Mouse (Mus musculus): ENCODE measurements around the gene C2cd5. TPM values are rescaled to one million over a fixed set of nuclear protein-coding genes. Genes with fewer than 3 reads are reported as not detected.
A peak's percentile ranks its signal among the peaks of the same experiment; 100 is the strongest.
"Not testable (repeated sequence)": the region's sequence is repeated elsewhere in the genome, so short reads cannot be mapped to it uniquely, and the experiment has no call there.

C2cd5 gene
- polyA plus RNA-seq, 1 experiment = 16.0 TPM

DNA sequence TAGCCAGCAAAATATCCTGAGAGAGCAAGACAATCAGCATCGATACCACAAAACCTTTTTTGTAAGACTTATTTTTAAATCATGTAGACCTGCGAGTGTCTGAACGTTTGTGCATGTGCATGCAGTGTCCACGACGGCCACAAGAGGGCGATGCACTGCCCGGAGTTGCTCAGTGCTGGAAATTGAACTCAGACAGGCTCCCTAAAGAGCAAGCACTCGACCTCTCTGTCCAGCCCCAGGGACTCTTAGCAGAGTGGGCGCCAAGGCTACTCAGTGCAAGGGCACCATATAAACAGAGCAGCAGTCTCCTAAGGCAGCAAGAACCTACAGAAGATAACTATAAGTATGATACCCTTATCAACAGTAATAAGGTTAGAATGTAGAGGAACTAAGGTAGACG lies 111.2 kb downstream of the C2cd5 start:
- Histone ChIP-seq H3K4me1 (ENCODE audit: control insufficient read depth, insufficient read depth, insufficient read length) (peaks cover 6% of the 10 kb centered on the region; the same call in 1 of the 2 replicates), H3K4me3 (ENCODE audit: extremely low read depth, insufficient read depth, insufficient read length) (no peak overlapping the region), H3K27me3 (ENCODE audit: control insufficient read depth, insufficient read depth, low read length) (no peaks in the 10 kb centered on the region), H3K27ac (ENCODE audit: insufficient read depth, low read length) (no peak overlapping the region), H3K36me3 (ENCODE audit: control insufficient read depth, insufficient read depth, low read length) (no peaks in the 10 kb centered on the region)
- TF ChIP-seq POLR2A (IDR thresholded peaks at IDR 0.05; ENCODE audit: low read depth, low read length) (no peak), CTCF (IDR thresholded peaks at IDR 0.05; ENCODE audit: extremely low read depth, insufficient read depth, insufficient read length, insufficient replicate concordance) (peak; percentile 91)
- DNase-seq (ENCODE audit: low read depth in 1 of 2, low spot score in 2 of 2) = peak; percentile 18 to 70
- WGBS = 17% methylated on average over 10 of the region's 10 CpGs

DNA sequence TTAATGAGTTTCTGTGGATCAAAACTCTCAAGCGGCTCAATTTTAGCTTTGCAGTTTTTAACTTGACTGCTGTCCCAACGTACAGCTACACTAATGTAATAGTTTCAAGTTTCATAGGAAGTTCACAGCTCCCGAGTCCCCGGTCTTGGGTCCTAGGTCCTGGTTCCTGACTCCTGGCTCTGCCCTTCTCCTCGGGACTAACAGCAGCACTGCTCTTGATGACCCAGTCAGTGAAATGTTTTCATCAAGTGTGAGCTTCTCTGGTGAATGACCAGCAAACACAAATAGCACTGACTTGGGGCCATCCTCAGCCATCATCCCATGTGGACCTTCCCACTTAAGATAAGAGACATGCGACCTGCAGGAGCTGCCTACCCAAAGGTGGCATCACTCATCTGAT lies 111.7 kb downstream of the C2cd5 start:
- Histone ChIP-seq H3K27me3 (ENCODE audit: control insufficient read depth, insufficient read depth, low read length) (no peaks in the 10 kb centered on the region), H3K27ac (ENCODE audit: insufficient read depth, low read length) (no peak overlapping the region), H3K36me3 (ENCODE audit: control insufficient read depth, insufficient read depth, low read length) (no peaks in the 10 kb centered on the region), H3K4me1 (ENCODE audit: control insufficient read depth, insufficient read depth, insufficient read length) (peaks cover 6% of the 10 kb centered on the region; the same call in 1 of the 2 replicates), H3K4me3 (ENCODE audit: extremely low read depth, insufficient read depth, insufficient read length) (no peak overlapping the region)
- TF ChIP-seq CTCF (IDR thresholded peaks at IDR 0.05; ENCODE audit: extremely low read depth, insufficient read depth, insufficient read length, insufficient replicate concordance) (no peak), POLR2A (IDR thresholded peaks at IDR 0.05; ENCODE audit: low read depth, low read length) (no peak)
- no peak for DNase-seq (ENCODE audit: low read depth in 1 of 2, low spot score in 2 of 2)
- 71% methylated on average over 6 of the region's 6 CpGs for WGBS

GRCm38 (mm10) chr6:142987616-142988015 lies 112.3 kb downstream of the C2cd5 start:
- Histone ChIP-seq H3K4me3 (ENCODE audit: extremely low read depth, insufficient read depth, insufficient read length) (no peak overlapping the region), H3K4me1 (ENCODE audit: control insufficient read depth, insufficient read depth, insufficient read length) (peaks cover 6% of the 10 kb centered on the region; the same call in 1 of the 2 replicates), H3K27me3 (ENCODE audit: control insufficient read depth, insufficient read depth, low read length) (no peaks in the 10 kb centered on the region), H3K27ac (ENCODE audit: insufficient read depth, low read length) (no peak overlapping the region), H3K36me3 (ENCODE audit: control insufficient read depth, insufficient read depth, low read length) (no peaks in the 10 kb centered on the region)
- WGBS = 63% methylated on average over 6 of the region's 6 CpGs
- no peak for DNase-seq (ENCODE audit: low read depth in 1 of 2, low spot score in 2 of 2)
- TF ChIP-seq CTCF (IDR thresholded peaks at IDR 0.05; ENCODE audit: extremely low read depth, insufficient read depth, insufficient read length, insufficient replicate concordance) (no peak), POLR2A (IDR thresholded peaks at IDR 0.05; ENCODE audit: low read depth, low read length) (no peak)

DNA sequence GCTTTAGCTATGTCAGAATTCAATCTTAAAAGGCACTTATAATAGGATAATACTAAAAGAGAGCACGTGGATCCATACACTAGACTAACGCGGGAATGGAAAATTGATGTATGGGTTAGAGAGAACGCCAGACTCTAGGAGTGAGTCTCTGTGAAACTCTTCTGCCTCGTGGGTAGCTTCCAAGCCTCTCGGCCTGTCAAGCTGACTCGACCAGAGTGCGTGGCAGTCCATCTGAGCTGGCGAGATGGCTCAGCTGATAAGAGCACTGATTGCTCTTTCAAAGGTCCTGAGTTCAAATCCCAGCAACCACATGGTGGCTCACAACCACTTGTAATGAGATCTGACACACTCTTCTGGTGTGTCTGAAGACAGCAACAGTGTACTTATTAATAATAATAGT lies 113.2 kb downstream of the C2cd5 start:
- not testable (repeated sequence) for H3K4me1 ChIP-seq (ENCODE audit: control insufficient read depth, insufficient read depth, insufficient read length); H3K27ac ChIP-seq (ENCODE audit: insufficient read depth, low read length); H3K36me3 ChIP-seq (ENCODE audit: control insufficient read depth, insufficient read depth, low read length); DNase-seq (ENCODE audit: low read depth in 1 of 2, low spot score in 2 of 2); H3K27me3 ChIP-seq (ENCODE audit: control insufficient read depth, insufficient read depth, low read length); H3K4me3 ChIP-seq (ENCODE audit: extremely low read depth, insufficient read depth, insufficient read length)
- WGBS = 82% methylated on average over 9 of the region's 9 CpGs

DNA sequence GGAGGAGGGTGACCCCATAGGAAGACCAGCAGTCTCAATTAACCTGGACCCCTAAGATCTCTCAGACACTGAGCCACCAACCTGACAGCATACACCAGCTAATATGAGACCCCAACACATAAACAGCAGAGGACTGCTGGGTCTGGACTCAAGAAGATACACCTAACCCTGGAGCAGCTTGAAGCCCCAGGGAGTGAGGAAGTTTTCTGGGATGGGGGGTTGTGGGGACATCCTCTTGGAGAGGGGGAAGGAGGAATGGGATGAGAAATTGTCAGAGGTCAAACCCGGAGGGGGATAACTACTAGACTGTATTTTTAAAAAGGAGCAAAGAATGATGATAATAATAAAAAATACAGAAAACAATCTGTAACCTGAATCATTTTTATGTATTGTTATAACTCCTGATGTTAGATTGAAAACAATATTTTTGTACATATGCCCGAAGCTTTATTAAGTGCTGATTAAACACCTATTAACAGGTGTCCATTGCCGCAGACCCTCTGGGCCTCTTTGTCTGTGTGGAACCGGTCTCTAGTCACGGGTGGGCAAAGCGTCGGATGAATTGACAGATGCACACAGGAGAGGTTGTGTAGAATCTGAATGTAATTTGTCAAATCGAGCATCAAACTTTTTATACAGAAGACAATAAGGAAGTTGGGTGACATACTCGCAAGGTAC lies 114.2 kb downstream of the C2cd5 start:
- DNase-seq (ENCODE audit: low read depth in 1 of 2, low spot score in 2 of 2); H3K36me3 ChIP-seq (ENCODE audit: control insufficient read depth, insufficient read depth, low read length); H3K27ac ChIP-seq (ENCODE audit: insufficient read depth, low read length); H3K4me1 ChIP-seq (ENCODE audit: control insufficient read depth, insufficient read depth, insufficient read length); H3K27me3 ChIP-seq (ENCODE audit: control insufficient read depth, insufficient read depth, low read length); H3K4me3 ChIP-seq (ENCODE audit: extremely low read depth, insufficient read depth, insufficient read length): not testable (repeated sequence)
- 89% methylated on average over 9 of the region's 9 CpGs for WGBS

GRCm38 (mm10) chr6:142979665-142980660 lies 120.0 kb downstream of the C2cd5 start:
- H3K27ac ChIP-seq (ENCODE audit: insufficient read depth, low read length) = no peak overlapping the region
- no peaks in the 10 kb centered on the region for H3K36me3 ChIP-seq (ENCODE audit: control insufficient read depth, insufficient read depth, low read length)
- no peaks in the 10 kb centered on the region for H3K27me3 ChIP-seq (ENCODE audit: control insufficient read depth, insufficient read depth, low read length)
- 58% methylated on average over 6 of the region's 6 CpGs for WGBS
- H3K4me1 ChIP-seq (ENCODE audit: control insufficient read depth, insufficient read depth, insufficient read length) = no peaks in the 10 kb centered on the region
- TF ChIP-seq CTCF (IDR thresholded peaks at IDR 0.05; ENCODE audit: extremely low read depth, insufficient read depth, insufficient read length, insufficient replicate concordance) (no peak), POLR2A (IDR thresholded peaks at IDR 0.05; ENCODE audit: low read depth, low read length) (no peak)
- DNase-seq (ENCODE audit: low read depth in 1 of 2, low spot score in 2 of 2) = no peak
- H3K4me3 ChIP-seq (ENCODE audit: extremely low read depth, insufficient read depth, insufficient read length) = no peak overlapping the region

- H3K4me1 ChIP-seq (ENCODE audit: control insufficient read depth, insufficient read depth, insufficient read length) = no peaks in the 10 kb centered on the region
- TF ChIP-seq POLR2A (IDR thresholded peaks at IDR 0.05; ENCODE audit: low read depth, low read length) = no peak
- no peak for TF ChIP-seq CTCF (IDR thresholded peaks at IDR 0.05; ENCODE audit: extremely low read depth, insufficient read depth, insufficient read length, insufficient replicate concordance)
- H3K36me3 ChIP-seq (ENCODE audit: control insufficient read depth, insufficient read depth, low read length) = no peaks in the 10 kb centered on the region
- 77% methylated on average over 1 of the region's 1 CpGs for WGBS
- no peaks in the 10 kb centered on the region for H3K27me3 ChIP-seq (ENCODE audit: control insufficient read depth, insufficient read depth, low read length)
- no peak overlapping the region for H3K27ac ChIP-seq (ENCODE audit: insufficient read depth, low read length)
- no peak overlapping the region for H3K4me3 ChIP-seq (ENCODE audit: extremely low read depth, insufficient read depth, insufficient read length)
- no peak for DNase-seq (ENCODE audit: low read depth in 1 of 2, low spot score in 2 of 2)
Observed at GRCm38 (mm10) chr6:142977221-142977620, 122.7 kb downstream of the C2cd5 start.

Data from spleen, adult 2 months (tissue).